Mouse (Mus musculus) mouse embryonic stem cell (cell line): ENCODE measurements at regions not wholly inside any gene's neighbourhood (a gene's known extent, or its start where the extent isn't known, plus 50 kb on each side); places are given as distances from the start of the nearest gene placed in this dataset.

Source experiments
- in situ Hi-C, 2 experiments: fragments of 300-500 bp; cut with MboI; formaldehyde crosslinking; loops; 1 replicate in 1 of 2; 3 replicates in 1 of 2; pipeline ENCODE4 v1.14.3; 2019 to 2020; ENCODE audit warnings: low sequenced_read_pairs in 2 of 2, low pct_unique_long_range_greater_than_20kb in 1 of 2, mixed read lengths in 1 of 2; ENCODE audit not compliant: unreplicated experiment in 1 of 2

DNA sequence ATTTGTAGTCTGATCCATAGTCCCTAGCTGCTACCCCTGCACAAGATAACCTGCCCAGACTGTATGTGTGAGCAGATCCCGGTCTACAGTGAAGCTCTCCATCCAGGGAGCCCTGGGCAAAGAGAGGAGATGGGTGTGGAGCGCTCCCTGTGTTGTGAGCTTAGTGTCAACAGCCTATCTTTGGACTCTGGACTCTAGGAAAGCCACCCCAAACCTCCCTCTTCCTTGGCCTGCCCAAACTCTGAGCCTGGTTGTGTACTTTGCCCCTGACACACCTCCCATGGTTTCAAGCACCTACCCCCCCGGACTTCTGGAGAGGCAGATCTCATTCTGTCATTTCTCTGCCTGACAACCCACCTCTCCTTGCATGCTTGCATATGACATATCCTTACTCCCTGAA, 110.9 kb upstream of the Haao start:
- in situ Hi-C loops = no loop called here

DNA sequence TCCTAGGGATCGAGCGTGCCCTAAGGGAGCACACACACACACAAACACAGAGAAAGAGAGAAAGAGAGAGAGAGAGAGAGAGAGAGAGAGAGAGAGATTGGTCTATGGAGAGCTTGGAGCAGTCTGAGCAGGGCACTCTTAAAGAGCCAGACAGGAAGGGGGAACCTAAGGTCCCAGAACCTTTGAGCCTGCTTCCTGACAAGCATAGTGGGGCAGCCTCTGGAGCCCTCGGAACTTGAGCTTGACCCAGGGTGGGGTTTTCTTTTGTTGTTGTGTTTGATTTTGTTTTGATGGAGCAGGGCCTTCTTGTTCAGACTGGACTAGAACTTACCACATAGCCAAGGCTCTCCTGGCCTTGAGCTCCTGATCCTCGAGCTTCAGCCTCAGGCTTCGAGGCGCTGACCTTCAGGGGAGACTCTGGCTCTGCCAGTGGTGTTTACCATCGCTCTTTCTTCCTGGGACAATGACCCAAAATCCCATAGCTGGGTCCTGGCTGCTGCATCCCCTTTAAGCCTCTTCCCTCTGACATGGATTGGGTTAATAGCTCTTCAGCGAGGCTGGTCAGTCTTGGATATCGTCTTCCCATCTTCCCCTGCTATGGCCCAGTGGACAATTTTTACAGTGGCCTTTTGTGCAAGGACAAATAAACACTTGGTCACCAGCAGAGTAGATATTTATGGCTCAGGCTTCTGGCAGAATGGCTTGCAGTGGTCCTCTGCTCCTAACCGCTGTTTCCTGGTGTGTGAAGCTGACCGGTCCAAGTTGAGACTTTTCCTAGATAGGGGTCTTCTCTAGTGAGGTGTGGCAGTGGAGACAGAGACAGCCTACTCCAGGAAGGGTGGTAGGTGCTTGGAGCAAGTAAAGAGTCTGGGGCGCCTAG, 110.1 kb upstream of the Haao start:
- in situ Hi-C loops = no loop called here

DNA sequence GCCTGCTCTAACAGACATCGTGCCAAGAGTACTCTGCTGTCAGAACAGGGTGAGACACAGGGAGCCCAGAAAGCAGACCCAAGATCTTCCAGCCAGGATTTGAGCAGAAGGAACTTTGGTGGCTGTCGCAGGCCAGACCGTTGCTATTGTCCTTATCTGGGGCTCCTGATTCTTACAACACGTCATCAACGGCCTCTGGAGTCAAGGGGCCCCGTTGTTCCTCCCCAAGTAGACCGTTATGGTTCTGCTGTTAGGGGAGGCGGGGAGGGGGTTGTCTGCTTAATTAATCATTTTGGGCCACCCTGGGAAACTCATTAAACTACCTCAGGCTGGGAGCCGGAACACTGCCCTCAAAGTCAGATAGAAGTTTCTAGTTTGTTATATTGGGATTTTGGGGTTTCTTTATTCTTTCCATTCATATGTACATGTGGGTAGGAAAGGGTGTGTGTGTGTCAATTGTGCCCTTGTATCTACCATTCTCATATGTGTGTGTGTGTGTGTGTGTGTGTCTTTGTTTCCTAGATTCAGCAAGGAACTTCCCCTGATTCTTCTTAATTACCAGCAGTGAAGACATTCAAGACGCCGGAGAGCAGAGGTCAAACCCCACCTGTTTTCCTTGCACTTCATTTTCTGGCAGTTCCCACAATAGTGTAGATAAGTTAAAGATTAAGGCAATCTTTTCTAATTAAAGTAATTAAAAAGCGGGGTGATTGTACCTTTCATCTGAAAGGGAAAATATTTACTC, 109.2 kb upstream of the Haao start:
- in situ Hi-C loops = no loop called here

DNA sequence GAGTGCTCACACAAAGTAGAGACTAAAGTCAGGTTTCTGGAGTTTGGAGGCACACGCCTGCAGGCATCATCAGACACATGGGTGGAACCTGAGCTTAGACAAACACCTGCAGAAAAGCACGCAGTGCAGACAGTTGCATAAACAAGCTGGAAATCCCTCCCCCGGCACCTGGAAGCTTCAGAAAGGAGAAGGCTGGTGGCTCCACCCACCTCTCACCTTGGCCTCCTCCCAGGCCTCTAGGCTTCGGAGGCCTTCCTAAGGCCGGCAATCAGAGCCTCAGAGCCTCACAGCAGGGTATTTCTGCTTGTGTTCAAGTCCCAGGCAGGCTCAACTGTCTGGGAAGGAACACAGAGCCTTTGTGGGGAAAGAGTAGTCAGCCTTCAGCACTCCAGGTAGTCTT, 108.2 kb upstream of the Haao start:
- in situ Hi-C loops = no loop called here

DNA sequence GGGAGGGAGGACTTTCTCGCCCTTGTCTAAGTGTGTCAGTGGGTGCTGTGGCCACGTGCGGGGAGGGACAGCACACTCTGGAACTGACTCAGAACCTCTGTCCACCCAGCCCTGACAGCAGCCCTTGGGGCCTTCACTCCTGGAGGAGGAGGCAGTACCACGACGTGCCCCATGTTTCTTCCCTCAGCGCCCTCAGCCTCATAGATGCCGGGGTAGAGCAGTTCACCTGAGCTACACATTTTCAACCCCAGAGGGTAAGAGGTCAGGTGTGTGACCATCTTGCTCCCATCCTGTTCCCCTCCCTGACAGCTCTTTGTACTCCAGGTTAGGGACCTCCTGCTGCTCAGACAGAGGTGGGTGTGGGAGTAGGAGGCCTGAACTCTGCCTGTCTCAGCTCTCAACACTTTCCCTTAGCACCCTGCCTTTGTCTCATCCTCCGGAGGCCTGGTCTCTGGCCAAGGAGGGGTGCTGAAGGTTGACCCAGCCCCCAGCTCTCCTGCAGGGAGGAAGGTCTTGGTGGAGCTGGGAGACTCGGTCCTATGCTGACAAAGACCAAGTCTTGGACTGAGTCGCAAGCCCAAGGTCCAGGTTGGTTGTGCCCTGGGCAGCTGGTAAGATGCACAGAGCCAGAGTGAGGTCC, 107.4 kb upstream of the Haao start:
- in situ Hi-C loops = no loop called here

DNA sequence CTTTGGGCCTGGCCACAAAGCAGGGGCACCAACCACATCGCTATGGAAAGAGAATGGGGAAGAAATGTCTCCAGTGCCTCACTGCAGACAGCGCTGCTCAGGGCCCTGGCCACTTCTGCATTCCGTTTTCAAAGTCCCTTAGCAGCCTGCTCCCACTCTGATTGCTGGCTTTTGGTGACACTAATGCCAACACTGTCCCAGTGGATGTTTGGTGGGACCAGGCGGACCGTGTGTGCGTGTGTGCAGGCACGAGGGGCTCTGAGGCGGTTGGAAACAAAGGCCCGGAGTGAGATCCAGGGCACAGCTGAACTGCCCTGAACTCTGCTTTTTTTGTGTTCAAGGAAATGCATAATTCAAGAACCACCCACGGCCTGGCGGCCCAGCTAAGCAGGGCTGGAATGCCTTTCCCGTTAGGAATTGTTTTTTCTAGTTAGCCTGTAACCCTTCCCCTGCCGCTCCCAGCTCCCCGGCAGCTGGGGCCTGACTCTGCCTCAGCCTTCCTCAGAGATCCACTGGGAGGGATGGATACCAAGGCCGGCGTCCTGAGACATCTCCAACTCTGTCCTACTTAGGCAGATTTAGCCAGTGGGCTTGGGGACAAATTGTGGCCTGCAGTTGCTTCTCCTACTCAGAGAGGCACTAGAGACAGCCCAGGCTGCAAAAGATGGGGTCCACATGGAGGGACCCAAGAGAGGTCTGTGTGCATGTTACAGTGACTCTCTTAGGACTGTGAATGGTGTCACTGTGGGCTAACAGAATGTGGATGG, 106.7 kb upstream of the Haao start:
- in situ Hi-C loops = no loop called here

DNA sequence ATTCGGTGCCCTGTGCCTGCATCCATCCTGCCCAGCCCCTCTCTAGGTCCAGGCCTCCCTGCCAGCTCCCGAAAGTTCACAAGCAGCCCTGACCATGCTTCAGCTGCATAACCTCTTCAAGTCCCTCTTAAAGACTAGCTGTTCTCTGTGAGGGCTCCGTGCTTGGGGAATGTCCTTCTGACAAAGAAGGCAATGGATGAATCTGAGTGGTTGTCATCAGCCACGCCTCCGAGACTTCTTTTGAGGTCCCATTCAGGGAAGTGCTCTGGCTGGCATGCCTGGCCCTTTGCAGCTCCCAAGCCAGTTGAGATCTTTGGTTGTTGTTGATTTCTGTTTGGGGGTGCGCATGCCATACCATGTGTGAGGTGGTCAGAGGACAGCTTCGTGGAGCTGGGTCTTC, 105.9 kb upstream of the Haao start:
- in situ Hi-C loops = no loop called here

GRCm38 (mm10) chr17:83946718-83947117, 99.0 kb upstream of the Haao start:
- in situ Hi-C loops = no loop called here

DNA sequence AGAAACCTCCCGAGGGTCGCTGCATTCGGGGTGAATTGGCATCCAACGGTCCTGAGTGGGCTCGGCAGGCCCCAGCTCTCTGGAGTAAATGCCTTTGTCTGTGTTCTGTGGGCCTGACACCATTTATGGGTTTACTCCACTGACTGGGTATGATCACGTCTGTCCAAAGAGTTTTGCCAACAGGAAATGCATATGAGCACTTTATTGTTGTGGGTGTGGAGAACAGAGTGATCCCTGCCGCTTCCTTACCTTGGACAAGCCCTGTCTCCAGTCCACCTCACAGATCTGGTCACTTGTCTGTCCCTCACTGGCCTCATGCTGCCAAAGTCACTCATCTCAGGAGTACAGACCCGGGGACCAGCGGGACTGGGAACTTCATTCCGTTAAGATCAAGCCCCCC, 91.6 kb upstream of the Haao start:
- in situ Hi-C loops = no loop called here

DNA sequence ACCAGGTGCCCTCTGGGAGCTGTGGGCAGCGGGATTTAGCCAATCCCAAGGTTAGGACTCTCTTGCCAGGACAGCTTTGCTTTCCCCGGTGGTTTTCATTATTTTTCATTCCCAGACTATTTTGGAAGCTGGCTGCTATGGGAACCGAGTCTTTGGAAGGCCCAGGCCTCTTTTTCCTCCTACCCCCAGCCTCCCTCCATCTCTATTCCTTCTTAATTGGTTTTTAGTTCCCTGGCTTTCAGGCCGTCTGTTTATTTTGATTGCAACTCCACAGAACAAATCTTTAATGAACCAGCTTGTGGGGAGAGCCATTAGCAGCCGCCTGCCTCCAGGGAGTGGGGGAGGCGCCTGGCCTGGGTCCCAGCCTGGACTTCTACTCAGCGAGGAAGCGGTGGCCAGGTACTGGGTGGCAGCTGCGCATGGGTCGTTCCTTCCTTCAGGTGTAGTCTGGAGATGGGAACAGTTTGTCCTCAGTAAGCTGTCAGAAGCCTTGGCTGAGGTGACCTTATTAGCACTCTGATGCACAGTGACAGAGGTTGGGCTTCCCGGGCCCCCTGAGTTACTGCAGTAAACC, 91.0 kb upstream of the Haao start:
- in situ Hi-C loops = no loop called here

- in situ Hi-C loops = no loop called here
These were observed 89.8 kb upstream of the Haao start for GRCm38 (mm10) chr17:83937576-83937975.

GRCm38 (mm10) chr17:83936677-83937076, 88.9 kb upstream of the Haao start:
- in situ Hi-C loops = no loop called here

DNA sequence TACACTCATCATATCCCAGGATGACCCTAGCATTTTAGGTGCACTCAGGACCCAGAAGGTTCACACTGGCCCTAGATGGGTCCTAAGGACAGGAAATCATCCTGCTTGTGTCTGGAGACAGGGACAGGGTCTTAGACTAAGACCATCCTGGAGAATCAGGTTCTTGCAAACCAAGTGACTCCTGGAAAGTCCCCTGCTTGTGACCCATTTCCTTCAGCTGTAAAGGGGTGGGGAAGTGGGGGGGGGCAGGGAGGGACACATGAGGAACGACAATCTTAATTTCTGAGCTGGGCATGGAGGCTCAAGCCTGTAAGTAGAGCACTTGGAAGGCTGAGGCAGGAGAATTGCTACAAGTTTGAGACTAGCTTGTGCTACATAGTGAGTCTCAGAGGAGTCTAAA, 88.2 kb upstream of the Haao start:
- in situ Hi-C loops = no loop called here

DNA sequence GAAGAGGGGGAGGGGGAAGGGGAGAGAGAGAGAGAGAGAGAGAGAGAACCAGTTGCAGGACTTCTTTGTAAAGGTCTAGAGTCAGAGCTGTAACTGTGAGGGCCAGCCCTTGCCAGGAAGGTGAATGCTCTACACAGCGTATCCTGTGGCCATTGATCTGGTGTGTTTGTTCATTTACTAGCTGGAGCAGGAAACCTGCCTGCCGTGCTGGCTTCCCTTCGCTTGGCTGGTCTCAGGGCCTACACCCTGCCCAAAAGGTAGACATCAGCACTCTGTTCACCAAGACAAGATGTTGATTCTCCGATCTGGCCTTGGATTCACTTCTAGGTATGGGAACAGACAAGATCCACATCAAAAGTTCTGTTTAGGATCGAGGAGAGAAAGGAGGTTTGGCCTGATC, 87.5 kb upstream of the Haao start:
- in situ Hi-C loops = no loop called here

GRCm38 (mm10) chr17:83933743-83934142, 86.0 kb upstream of the Haao start:
- in situ Hi-C loops = no loop called here

DNA sequence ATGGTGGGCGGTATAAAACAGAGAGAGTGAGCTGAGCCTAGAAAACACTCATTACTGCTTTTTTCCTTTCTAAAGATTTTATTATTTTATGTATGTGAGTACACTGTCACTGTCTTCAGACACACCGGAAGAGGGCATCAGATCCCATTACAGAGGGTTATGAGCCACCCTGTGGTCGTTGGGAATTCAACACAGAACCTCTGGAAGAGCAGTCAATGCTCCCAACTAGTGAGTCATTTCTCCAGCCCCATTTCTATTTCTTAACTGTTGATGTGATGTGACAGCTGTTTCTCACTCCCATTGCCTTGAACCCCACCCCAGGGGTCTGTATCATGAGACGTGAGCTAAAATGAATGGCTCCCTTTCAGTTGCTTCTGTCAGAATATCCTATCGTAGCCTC, 82.6 kb upstream of the Haao start:
- in situ Hi-C loops = no loop called here

DNA sequence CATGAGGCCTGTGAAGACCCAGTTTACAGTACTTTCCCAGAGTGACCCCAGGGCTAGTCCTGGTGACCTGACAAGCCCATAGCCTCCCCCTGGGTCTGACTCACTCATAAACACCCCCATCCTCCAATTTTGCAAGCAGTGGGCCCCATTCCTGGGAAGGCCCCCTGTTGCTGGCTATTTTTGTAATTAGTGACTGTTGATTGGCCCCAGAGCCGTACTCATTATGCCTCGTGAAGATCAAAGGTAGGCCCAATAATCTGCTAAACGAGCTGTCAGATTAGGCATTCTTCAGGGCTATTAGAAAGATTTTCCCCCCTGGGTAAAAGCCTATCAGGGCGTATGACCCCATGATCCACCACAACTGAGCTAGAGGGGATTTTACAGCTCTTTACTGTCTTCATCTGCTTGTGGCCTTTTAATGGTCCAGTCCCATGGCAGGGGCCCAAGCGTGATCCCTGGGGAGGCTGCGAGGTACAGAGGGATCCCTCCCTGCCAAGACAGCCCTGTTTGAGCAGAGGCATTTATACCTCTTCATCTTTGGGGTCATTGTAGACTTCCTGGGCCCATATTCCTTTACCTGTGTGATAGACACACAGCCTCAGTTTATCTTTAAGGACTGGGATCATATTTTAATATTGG, 80.1 kb upstream of the Haao start:
- in situ Hi-C loops = no loop called here

DNA sequence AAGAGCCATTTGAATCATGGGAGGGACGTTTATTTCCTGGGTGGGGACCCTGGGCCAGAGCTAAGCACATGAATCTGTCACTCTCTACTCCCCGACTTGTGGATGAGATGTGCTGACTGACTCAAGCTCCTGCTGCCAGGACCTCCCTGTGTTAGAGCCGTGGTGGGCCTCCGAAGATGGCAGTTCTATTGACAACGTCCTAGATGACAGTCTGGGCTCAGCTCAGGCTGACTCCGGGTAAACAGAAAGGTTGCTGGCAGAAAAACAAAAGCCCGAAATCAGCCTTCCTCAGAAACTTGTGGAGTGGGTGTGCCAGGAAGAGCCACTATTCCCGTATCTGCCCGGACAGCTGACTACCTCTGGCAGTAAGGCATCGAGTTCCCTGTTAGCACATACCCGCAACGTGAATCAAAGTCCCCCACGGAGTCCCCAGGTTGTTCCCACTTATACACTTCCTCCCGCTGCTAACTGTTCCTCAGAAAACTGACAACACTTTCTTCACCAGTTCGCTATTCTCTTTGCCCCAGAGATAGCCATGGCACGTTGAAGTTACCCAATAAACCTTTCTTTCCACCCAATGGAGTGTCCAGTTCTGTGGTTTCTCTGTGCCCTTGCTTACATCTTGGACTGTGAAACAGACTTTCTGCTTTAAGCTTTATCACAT, 76.6 kb upstream of the Haao start:
- in situ Hi-C loops = no loop called here
